Mouse (Mus musculus): Measurements from ENCODE around the gene Pnkd. TPM values are rescaled to one million over a fixed set of nuclear protein-coding genes. Genes with fewer than 3 reads are reported as not detected.
"Not testable (repeated sequence)": the region's sequence is repeated elsewhere in the genome, so short reads cannot be mapped to it uniquely, and the experiment has no call there.

Gene Pnkd
- total RNA-seq, 2 experiments from 2014 or later, result 192 to 206 TPM

GRCm38 (mm10) chr1:74386714-74387385 lies 102.1 kb downstream of the Pnkd start:
- DNase-seq (ENCODE audit: low spot score in 2 of 2), result peak; percentile 93 to 96

DNA sequence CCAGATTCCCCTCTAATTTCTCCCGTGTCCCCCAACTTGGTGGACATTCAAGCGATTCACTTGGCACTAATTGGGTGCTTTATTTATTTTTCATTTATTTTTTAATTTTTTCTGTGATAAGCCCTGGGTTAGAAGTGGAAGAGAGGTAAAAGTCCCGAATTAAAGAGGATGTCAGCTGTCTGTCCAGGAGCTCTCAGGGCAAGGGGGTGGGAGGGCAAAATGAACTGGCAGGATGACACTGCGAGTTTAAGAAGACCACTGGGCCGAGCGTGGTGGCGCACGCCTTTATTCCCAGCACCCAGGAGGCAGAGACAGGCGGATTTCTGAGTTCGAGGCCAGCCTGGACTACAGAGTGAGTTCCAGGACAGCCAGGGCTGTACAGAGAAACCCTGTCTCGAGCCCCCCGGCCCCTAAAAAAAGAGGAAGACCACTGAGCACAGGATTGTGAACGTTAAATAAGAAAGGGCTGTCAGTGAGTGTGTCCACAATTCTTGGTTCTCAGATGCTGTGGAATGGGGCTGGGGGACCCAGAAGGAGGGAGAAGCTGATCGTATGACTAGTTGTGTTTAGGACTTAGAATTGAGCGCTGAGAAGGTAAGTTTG lies 102.8 kb downstream of the Pnkd start:
- DNase-seq (ENCODE audit: low spot score in 2 of 2), result no peak

DNA sequence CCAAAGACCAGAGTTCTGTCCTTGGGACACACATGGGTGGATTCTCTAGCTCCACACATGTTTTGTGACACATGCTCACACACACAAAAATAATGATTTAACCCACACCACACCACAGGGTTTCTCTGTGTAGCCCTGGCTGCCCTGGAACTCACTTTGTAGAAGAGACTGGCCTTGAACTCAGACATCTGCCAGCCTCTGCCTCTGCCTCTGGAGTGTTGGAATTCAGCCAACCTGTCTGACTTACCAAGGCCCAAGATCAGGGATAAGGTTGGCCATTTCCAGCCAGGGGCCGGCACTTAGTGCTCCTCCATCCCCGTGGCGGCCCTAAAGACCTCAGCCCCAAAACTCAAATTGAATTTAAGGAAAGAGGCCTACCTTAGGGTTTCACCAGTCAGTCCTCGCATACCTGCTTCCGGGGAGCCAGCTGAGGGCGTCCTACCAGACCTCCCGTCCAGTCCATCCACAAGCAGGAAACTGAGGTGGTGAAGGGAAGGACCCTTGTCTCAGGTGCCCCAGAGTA lies 103.7 kb downstream of the Pnkd start:
- no peak for DNase-seq (ENCODE audit: low spot score in 2 of 2)

GRCm38 (mm10) chr1:74389831-74390286 lies 105.1 kb downstream of the Pnkd start:
- DNase-seq (ENCODE audit: low spot score in 2 of 2), result no peak

DNA sequence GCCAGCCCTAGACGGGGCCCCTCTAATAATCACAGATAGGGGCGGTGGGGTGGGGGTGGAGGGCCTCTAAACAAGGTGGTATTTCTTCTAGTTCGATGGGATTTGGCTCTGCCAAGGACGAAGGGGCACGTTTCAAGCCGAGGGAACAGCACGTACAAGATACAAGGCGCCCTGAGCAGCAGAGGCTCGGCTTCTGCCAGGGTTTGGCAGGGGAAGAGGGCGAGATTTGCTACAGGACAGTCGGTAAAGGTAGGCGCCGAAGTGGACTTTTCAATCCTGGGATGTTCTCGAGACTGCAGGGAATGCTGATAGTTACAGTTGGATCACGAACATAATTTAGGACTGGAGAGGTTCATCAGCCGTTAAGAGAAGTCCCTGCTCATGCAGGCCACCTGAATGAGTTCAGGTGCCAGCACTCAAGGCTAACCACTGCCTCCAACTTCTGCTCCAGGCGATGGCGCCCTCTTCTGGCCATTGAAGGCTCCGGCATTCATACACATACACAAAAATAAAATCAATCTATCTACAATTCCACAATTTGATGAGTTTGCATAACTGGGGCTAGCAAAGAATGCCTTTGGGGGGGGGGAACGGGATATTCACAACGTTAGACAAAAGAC lies 105.7 kb downstream of the Pnkd start:
- DNase-seq (ENCODE audit: low spot score in 2 of 2), result no peak

GRCm38 (mm10) chr1:74390924-74391748 lies 106.4 kb downstream of the Pnkd start, which contains the start of gene Ctdsp1:
Gene Ctdsp1 (plus strand): TSS chr1:74391509.
- DNase-seq (ENCODE audit: low spot score in 2 of 2), result peak; percentile 94 to 97

- no peak for DNase-seq (ENCODE audit: low spot score in 2 of 2)
Measured at GRCm38 (mm10) chr1:74391844-74392441, 107.2 kb downstream of the Pnkd start.

GRCm38 (mm10) chr1:74392446-74392994 lies 107.8 kb downstream of the Pnkd start:
- no peak for DNase-seq (ENCODE audit: low spot score in 2 of 2)

GRCm38 (mm10) chr1:74393010-74393409 lies 108.3 kb downstream of the Pnkd start:
- no peak for DNase-seq (ENCODE audit: low spot score in 2 of 2)

DNA sequence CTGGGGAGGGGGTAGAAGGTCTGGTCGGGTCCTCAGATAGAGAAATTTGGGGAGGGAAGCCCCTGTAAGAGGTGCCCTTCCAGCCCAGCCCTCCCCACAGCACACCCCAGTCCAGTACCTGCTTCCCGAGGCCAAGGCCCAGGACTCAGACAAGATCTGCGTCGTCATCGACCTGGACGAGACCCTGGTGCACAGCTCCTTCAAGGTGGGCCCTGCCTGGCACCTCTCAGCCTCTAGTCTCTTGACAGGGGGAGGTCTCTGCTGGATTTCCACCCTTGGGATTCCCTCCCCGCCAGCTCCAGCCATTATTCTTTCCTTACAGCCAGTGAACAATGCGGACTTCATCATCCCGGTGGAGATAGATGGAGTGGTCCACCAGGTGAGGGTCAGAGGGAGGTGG lies 109.0 kb downstream of the Pnkd start:
- DNase-seq (ENCODE audit: low spot score in 2 of 2), result no peak

DNA sequence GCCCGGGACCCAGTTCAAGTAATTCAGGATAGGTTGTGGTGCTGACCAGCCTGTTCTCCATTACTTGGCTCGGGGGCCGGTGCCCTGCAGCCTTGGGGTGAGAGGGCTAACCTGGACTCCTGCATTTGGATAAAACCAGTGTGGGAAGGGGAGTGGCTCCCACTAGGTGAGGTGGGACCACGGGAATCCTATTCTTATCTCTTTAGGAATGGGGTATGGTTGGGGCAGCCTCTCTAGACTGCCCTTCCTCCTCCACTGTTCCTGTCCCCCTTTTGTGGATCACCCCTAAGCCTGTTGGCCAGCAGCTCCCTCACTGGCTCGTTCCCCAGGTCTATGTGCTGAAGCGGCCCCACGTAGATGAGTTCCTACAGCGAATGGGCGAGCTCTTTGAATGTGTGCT lies 109.6 kb downstream of the Pnkd start:
- DNase-seq (ENCODE audit: low spot score in 2 of 2), result no peak

- no peak for DNase-seq (ENCODE audit: low spot score in 2 of 2)
Measured at GRCm38 (mm10) chr1:74394858-74395257, 110.1 kb downstream of the Pnkd start.

DNA sequence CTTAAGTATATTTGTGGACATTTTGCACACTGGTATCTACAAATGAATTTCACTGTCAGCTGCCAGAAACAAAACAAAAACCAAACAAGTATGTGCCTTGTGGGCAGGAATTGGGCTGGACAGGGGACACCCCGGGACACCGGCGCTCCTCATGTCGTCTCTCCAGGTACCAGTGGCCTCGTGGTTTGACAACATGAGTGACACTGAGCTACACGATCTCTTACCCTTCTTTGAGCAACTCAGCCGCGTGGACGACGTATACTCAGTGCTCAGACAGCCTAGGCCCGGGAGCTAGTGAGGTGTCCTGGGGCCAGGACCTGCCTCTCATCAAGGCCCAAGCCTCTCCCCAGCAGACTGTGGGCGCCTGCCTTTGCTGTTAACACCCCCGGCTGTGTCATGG lies 110.6 kb downstream of the Pnkd start:
- no peak for DNase-seq (ENCODE audit: low spot score in 2 of 2)

DNA sequence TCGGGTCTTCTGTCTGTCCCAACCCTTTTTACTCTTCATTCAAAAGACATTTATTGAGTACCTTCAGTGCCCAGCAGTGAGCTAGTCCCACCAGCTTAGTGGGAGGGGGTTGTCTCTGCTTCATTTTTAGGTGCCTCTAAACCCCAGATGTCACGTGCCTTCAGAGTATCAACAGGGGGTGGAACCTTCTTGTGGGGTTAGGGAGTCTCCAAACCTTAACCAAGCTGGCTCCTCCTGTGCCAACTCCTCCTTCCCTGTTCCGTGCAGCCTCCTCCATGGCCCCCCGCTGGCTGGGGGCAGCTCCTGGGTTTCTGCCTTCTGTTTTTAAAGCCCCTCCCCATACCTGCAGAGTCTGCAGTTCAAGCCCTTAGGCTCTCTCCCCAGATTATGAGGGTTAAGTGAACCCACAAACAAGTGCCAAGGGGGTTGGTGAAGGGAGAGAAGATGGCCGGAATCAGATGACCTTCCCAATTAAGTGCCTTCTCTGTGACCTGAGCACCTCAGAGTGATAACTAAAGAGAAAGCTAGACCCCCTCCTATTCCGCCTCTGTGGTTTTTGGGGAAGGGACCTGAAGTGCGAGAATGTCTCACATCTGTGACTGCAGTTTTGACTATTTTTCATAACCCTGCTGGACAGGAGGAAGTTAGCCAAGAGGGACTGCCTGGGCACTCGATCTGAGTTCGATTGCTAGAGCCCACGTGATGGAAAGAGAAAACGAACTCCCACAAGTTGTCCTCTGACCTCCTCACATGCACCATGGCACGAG lies 111.9 kb downstream of the Pnkd start:
- DNase-seq (ENCODE audit: low spot score in 2 of 2), result not testable (repeated sequence)

DNA sequence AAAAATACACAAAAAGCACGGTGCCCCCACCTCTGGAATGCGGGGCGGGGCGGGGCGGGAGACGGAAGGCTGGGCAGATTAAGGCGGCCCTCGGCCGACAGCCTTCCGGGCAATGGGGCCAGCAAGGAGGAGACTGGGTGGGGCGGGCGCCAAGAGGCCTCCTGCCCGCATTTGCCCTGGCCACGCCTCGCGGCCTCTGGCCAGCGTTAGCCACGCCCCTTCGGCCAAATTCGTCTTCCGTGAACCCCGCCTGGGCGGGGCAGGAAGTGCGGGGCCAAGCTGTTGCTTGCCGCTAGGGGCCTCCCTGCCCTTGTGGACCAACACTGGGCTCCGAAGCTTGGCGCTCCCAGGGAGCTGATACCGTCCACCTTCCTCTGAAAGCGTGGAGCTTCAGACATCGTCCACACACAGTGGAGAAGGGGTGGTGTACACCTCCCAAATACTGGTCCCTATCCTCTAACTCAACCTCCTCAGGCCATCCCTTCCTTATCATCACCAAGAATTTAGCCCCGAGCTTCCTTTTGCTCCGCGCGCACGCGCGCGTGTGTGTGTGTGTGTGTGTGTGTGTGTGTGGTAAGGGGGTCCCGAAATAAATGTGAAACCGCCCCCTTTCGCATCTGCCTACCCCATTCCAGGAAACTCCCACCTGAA lies 112.7 kb downstream of the Pnkd start:
- DNase-seq (ENCODE audit: low spot score in 2 of 2), result peak; percentile 86 to 92

GRCm38 (mm10) chr1:74397919-74398451 lies 113.3 kb downstream of the Pnkd start:
- DNase-seq (ENCODE audit: low spot score in 2 of 2), result peak in 1 of 2 experiments; percentile 55

GRCm38 (mm10) chr1:74400531-74400930 lies 115.8 kb downstream of the Pnkd start:
- no peak for DNase-seq (ENCODE audit: low spot score in 2 of 2)

DNA sequence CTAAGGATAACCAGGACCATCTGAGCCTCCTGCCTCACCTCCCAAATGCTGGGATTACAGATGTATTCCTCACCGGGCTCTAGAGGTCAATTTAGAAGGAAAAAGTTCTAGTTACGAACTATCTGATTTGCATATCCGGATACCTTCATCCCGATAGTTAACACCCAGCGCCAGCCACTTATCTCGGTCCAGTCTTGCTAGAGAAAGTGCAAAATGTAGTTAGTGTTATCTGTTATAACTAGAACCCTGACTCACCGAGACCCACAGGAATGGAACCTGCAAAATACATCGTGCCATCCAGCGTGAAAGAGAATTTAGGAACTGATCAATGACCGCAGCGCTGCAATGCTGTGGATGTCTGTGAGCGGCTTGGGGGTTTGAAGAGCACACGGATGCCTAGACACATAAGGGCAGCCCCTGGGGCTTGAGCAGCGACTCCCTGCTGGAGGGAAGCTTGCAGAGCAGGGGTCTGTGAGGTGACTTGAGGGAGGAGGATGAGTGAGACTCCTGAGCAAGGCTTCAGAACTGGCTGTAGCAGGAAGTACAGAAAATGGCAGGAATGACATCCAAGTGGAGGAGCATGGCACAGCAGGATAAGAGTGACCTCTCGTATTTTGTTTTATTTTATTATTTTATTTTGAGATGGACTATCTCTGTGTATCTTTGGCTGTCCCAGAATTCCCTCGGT lies 116.4 kb downstream of the Pnkd start:
- DNase-seq (ENCODE audit: low spot score in 2 of 2), result no peak

Measured in layer of hippocampus, adult 18-20 months (tissue).